Mouse (Mus musculus) left cerebral cortex, adult 2 months (tissue): ENCODE measurements around the gene Fndc5. TPM values are rescaled to one million over a fixed set of nuclear protein-coding genes. Genes with fewer than 3 reads are reported as not detected.

Source experiments
- DNase-seq, 2 experiments: peaks; one replicate each; pipeline ENCODE4 v3.0.0; 2021 to 2022; ENCODE audit warnings: low spot score in 2 of 2, mixed read lengths in 1 of 2; ENCODE audit errors: extremely low spot score in 1 of 2
- H3K27ac ChIP-seq: fragments of 200-600 bp; 2 replicates; pipeline ENCODE4 v1.8.1; 2022
- H3K4me3 ChIP-seq: fragments of 200-600 bp; 2 replicates; pipeline ENCODE4 v1.8.1; 2022
- CTCF ChIP-seq: fragments of 200-600 bp; IDR thresholded peaks from 2 replicates; pipeline ENCODE4 v1.8.1; 2022; ENCODE audit warnings: antibody characterized with exemption, mild to moderate bottlenecking, moderate library complexity
- intact Hi-C: fragments of 180-260 bp; cut with DNase I; formaldehyde crosslinking; loops from one replicate; pipeline ENCODE4 v1.15.1; 2025
- total RNA-seq, 2 experiments: library from RNA; stranded (reverse); gene quantifications; 2 replicates each; pipeline ENCODE4 v1.2.3; 2021

Gene Fndc5
- total RNA-seq, 2 experiments from 2014 or later: 54.0 to 58.1 TPM

- H3K4me3 ChIP-seq: no peak overlapping the region
- no peak for TF ChIP-seq CTCF
- intact Hi-C loops: no loop called here
- DNase-seq: no peak
- H3K27ac ChIP-seq: no peak overlapping the region
Observed at GRCm38 (mm10) chr4:129157541-129157940, 20.7 kb downstream of the Fndc5 start.

GRCm38 (mm10) chr4:129158549-129158948 lies 21.8 kb downstream of the Fndc5 start:
- intact Hi-C loops: no loop called here
- no peak overlapping the region for H3K27ac ChIP-seq
- TF ChIP-seq CTCF: no peak
- H3K4me3 ChIP-seq: no peak overlapping the region
- DNase-seq: no peak

- TF ChIP-seq CTCF: no peak
- DNase-seq: no peak
- intact Hi-C loops: no loop called here
- Histone ChIP-seq H3K4me3 (no peak overlapping the region), H3K27ac (no peak overlapping the region)
Observed at GRCm38 (mm10) chr4:129161076-129161475, 24.3 kb downstream of the Fndc5 start.

GRCm38 (mm10) chr4:129161581-129162255 lies 24.9 kb downstream of the Fndc5 start:
- no peak for TF ChIP-seq CTCF
- DNase-seq: no peak
- intact Hi-C loops: no loop called here
- no peak overlapping the region for H3K27ac ChIP-seq
- H3K4me3 ChIP-seq: no peak overlapping the region

GRCm38 (mm10) chr4:129172529-129172928 lies 35.7 kb downstream of the Fndc5 start:
- Histone ChIP-seq H3K27ac (no peak overlapping the region), H3K4me3 (no peak overlapping the region)
- no peak for DNase-seq
- peak; percentile 14 for TF ChIP-seq CTCF
- intact Hi-C loops: no loop called here

GRCm38 (mm10) chr4:129179560-129179959 lies 42.8 kb downstream of the Fndc5 start:
- intact Hi-C loops: no loop called here
- Histone ChIP-seq H3K27ac (no peak overlapping the region), H3K4me3 (no peak overlapping the region)
- TF ChIP-seq CTCF: peak; percentile 51
- DNase-seq: no peak

GRCm38 (mm10) chr4:129188041-129188659 lies 51.4 kb downstream of the Fndc5 start:
- H3K27ac ChIP-seq: peak overlapping the region; percentile 97
- intact Hi-C loops: no loop called here
- no peak for TF ChIP-seq CTCF
- H3K4me3 ChIP-seq: peak overlapping the region; percentile 80
- DNase-seq: no peak

- DNase-seq: peak; percentile 63 to 64
- Histone ChIP-seq H3K4me3 (peak overlapping the region; percentile 80), H3K27ac (peak overlapping the region; percentile 97)
- intact Hi-C loops: no loop called here
- TF ChIP-seq CTCF: no peak
Observed at GRCm38 (mm10) chr4:129188803-129189541, 52.2 kb downstream of the Fndc5 start.

GRCm38 (mm10) chr4:129189542-129190519 lies 53.0 kb downstream of the Fndc5 start, which contains the start of the genes S100pbp and Yars:
S100pbp (minus strand) TSS chr4:129189727.
Yars (plus strand) TSS chr4:129189760.
- TF ChIP-seq CTCF: no peak
- intact Hi-C loops: loop anchor here (5.0 kb wide), 1 partner anchor 272 kb away; the partner anchor contains the start of gene Bsdc1
- Histone ChIP-seq H3K27ac (peak within 1 kb of the TSS; percentile 97), H3K4me3 (peak within 1 kb of the TSS; percentile 80)
- DNase-seq: peak; percentile 94 to 96

- Histone ChIP-seq H3K4me3 (peak overlapping the region; percentile 80), H3K27ac (no peak overlapping the region)
- TF ChIP-seq CTCF: no peak
- no peak for DNase-seq
- intact Hi-C loops: loop anchor here (5.0 kb wide), 1 partner anchor 272 kb away; the partner anchor contains the start of gene Bsdc1
Observed at GRCm38 (mm10) chr4:129190538-129190937, 53.7 kb downstream of the Fndc5 start.

- intact Hi-C loops: loop anchor here (5.0 kb wide), 1 partner anchor 271 kb away; the partner anchor contains the start of gene Bsdc1
- TF ChIP-seq CTCF: no peak
- Histone ChIP-seq H3K4me3 (no peak overlapping the region), H3K27ac (no peak overlapping the region)
- DNase-seq: peak in 1 of 2 experiments; percentile 4
Observed at GRCm38 (mm10) chr4:129191691-129192090, 54.9 kb downstream of the Fndc5 start.

Other genes starting within 250 kb of the Fndc5 start
- gene Azin2, start 174.6 kb upstream of the Fndc5 start, total RNA-seq: 10 to 100 TPM; 45.2 to 53.2 TPM
- 10 to 100 TPM; 25.7 to 30.4 TPM for gene Ak2, start 145.0 kb upstream of the Fndc5 start, total RNA-seq
- 10 to 100 TPM; 52.6 to 57.7 TPM for gene Rnf19b, start 78.7 kb upstream of the Fndc5 start, total RNA-seq
- not detected for gene Tmem54, start 31.5 kb upstream of the Fndc5 start, total RNA-seq
- gene Hpca, start 15.0 kb upstream of the Fndc5 start, total RNA-seq: 100 to 1,000 TPM; 650 to 692 TPM
- 10 to 100 TPM; 33.9 to 34.5 TPM for gene S100pbp, start 52.7 kb downstream of the Fndc5 start, total RNA-seq
- 10 to 100 TPM; 87.4 to 93.1 TPM for gene Yars, start 52.8 kb downstream of the Fndc5 start, total RNA-seq
- gene C77080, start 124.4 kb downstream of the Fndc5 start, total RNA-seq: 10 to 100 TPM; 22.5 to 25.9 TPM
- 1 to 10 TPM; 1.8 to 2.2 TPM for gene Sync, start 150.6 kb downstream of the Fndc5 start, total RNA-seq
- 100 to 1,000 TPM; 115 to 123 TPM for gene Rbbp4, start 198.4 kb downstream of the Fndc5 start, total RNA-seq
- gene Zbtb8os, start 198.7 kb downstream of the Fndc5 start, total RNA-seq: 10 to 100 TPM; 29.4 to 30.1 TPM
- 1 to 10 TPM; 5.1 to 5.8 TPM for gene Zbtb8a, start 241.1 kb downstream of the Fndc5 start, total RNA-seq